Mouse (Mus musculus) urinary bladder, postnatal 36 days (tissue): ENCODE data around the gene 4930556J24Rik.
A peak's percentile ranks its signal among the peaks of the same experiment; 100 is the strongest.
"Not testable (repeated sequence)": the region's sequence is repeated elsewhere in the genome, so short reads cannot be mapped to it uniquely, and the experiment has no call there.

Source experiments
- DNase-seq, 2 experiments: peaks; one replicate each; pipeline ENCODE4 v3.0.0; 2022; ENCODE audit warnings: low spot score in 2 of 2, mixed read lengths in 1 of 2

4930556J24Rik gene

DNA sequence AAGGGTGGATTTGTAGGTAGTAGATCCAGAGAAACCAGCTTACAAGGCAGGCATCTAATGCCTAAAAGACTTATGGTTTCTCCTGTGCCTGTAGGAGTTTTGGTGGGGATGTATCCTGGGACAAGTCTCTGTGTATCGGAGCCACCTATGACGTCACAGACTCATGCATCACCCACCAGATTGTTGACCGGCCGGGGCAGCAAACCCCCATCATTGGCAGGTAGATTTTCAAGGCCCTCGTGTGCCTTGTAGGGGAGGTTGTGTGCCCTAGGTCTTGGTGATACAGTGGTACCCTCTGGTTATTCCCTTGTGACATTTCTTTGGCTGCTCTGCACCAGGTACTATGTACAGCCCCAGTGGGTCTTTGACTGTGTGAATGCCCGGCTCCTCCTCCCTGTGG lies at the start of gene 4930556J24Rik:
Gene 4930556J24Rik, minus strand, starts transcription at position 101 of the 400 bp plus-strand sequence.
- DNase-seq: no peak

DNA sequence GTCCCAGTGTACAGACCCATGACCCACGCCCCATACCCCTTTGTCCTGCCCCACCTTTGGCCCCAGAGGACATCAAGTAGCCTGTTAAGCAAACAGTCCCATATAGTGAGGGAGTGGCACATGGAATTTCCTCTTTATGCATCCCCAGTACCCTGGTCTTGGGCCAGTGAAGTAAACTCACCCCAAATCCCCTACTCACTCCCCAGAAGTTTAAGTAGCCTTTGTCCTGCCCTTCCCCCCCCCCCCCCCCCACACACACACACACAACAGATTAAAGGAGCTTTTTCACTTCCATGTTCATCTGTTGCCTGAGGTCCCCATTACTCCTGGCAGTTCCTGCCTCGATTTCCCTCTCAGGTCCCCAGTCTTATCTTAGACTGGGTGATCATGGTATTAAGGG lies 46.7 kb upstream of the 4930556J24Rik start:
- DNase-seq: no peak

DNA sequence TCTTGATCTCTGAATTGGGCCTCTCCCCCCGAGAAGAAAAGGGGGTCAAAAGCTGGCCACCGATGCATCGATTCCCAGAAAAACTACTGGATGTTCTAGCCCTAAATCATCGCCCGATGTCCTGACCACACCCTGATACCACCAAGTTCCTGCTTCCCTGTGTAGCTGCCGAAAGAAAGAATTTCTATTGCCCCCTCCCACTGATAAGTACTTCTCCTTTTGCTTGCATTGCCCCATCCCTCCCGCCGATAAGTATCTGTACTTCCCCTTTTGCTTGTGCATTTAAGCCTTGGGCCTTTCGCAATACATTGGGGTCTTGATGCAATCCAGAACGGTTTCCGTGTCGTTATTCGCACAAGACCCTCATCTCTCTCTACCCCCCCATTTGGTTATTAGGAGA lies 45.5 kb upstream of the 4930556J24Rik start:
- not testable (repeated sequence) for DNase-seq

DNA sequence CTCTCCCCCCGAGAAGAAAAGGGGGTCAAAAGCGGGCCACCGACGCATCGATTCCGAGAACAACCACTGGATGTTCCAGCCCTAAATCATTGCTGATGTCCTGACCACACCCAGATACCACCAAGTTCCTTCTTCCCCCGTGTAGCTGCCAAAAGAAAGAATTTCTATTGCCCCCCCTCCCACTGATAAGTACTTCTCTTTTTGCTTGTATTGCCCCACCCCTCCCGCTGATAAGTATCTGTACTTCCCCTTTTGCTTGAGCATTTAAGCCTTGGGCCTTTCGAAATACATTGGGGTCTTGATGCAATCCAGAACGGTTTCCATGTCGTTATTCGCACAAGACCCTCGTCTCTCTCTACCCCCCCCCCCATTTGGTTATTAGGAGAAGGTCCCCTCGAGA lies 39.2 kb upstream of the 4930556J24Rik start:
- not testable (repeated sequence) for DNase-seq

DNA sequence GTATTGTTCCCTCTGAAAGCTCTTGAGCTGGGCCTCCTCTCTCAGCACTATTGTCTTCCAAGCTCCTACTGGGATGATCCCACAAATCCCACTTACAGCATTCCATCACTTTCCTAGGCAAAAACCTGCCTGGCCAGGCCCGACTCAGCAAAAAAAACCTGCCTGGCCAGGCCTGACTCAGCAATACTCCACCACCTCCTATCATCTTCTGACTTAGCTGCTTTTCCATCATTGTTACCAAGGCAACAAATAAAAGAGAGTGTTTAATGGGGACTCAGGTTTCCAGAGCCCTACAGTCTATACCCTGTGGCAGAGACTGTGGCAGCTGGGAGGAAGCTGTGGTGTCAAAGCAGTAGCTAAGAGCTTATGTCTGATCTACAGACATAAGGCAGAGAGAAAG lies 36.0 kb upstream of the 4930556J24Rik start:
- DNase-seq: no peak

DNA sequence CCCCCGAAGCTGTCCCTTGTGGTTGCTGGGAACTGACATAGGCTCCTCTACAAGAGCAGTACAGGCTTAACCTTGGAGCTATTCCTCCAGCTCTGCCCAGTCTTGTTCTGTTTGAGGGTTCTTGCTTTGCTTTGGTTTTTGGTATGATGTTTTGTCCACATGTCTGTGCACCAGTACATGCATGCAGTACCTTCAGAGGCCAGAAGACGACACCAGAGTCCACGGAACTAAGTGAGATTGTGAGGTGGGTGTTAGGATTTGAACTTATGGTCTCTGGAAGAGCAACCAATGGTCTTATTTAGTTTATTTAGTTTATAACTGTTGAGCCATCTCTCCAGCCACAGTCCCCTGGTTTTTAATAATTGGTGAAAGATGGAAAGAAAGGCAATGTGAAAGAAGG lies 29.9 kb upstream of the 4930556J24Rik start:
- DNase-seq: no peak

DNA sequence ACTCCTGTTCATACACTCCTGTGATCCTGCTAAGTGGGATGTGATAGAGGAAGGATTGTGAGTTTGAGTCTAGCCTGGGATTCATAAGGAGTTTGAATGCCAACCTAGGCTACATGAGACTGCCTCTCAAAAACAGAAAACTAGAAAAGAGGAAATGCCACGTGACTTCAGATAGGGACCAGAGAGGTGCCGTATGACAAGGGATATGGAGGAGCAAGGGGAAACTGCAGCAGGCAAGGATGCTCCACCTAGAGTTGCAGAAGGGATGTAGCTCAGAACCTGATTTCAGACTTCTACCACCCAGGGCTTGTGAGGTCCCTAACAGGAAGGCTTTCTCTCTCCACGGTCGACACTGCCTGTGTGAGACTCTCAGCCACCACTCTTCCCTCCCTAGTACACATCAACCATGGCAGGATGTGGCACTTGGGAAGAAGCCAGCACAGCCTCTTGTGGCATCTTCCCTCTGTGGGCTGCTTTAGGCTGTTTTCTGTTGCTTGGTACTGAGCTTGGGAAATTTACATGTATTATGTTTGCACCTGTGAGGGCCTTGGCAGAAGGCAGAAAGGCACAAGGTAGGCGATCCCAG lies 28.7 kb upstream of the 4930556J24Rik start:
- no peak for DNase-seq

DNA sequence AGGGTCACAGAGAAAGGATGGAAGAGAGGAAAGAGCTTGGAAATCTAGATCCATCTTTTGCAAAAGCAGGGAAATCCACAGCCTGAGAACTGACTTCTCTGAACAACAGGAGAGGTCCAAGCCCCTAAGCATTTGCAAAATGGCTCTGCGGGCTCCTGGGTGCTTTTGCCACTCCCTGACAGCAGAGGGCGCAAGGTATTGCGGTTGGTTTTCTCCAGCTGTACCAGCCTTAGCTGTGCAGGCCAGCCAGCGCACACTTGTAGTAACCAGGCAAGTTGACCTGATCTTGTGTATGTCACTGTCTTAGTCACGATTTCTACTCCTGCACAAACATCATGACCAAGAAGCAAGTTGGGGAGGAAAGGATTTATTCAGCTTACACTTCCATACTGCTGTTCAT lies 25.0 kb upstream of the 4930556J24Rik start:
- DNase-seq: peak; percentile 41 to 58

DNA sequence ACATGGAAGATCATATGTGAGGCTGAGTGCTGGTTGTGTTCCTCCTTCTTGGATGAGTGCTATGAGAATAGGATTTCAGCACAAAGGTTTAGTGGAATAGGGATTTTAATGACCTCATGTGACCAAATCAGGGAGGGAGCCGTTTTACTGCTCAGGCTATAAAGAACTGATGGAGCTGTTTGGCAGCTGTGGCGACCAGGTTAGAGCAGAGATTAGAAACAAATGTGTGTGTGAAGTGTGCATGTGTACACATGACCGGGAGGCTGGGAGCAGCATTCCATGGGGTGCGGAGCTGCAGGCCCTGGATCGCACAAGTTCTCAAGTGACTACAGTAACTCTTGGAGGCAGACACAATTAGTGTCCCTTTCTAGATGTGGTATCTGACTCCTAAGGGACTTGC lies 23.0 kb upstream of the 4930556J24Rik start:
- no peak for DNase-seq

DNA sequence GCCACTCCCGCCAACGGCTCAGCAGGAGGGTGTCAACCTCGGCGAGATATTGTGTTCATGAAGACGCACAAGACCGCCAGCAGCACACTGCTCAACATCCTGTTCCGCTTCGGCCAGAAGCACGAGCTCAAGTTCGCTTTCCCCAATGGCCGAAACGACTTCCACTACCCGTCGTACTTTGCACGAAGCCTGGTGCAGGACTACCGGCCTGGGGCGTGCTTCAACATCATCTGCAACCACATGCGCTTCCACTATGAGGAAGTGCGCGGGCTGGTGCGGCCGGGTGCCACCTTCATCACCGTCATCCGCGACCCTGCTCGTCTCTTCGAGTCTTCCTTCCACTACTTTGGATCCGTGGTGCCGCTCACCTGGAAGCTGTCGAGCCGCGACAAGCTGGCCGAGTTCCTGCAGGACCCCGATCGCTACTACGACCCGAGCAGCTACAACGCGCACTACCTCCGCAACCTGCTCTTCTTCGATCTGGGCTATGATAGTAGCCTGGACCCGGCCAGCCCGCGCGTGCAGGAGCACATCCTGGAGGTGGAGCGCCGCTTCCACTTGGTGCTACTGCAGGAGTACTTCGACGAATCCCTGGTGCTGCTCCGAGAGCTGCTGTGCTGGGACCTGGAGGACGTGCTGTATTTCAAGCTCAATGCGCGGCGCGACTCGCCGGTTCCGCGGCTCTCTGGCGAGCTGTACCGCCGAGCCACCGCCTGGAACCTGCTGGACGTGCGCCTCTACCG lies 21.6 kb upstream of the 4930556J24Rik start:
- no peak for DNase-seq

DNA sequence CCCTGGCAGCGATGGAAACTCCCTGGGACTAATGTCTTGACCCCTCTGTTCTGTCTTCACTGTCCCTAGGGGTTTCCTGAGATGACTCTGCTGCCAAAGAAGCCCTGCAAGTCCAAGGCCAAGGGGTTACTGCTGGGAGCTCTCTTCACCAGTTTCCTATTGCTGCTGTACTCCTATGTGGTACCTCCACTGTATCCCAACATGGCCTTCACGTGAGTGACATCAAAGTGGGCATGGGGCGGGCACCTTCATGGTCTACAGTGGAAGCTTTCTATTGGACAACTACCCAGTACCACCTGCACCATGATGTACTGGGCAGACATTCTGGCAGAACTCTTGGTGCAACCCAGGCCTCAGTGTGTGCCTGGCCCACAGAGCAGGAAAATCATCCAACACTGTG lies 20.3 kb upstream of the 4930556J24Rik start:
- DNase-seq: no peak

DNA sequence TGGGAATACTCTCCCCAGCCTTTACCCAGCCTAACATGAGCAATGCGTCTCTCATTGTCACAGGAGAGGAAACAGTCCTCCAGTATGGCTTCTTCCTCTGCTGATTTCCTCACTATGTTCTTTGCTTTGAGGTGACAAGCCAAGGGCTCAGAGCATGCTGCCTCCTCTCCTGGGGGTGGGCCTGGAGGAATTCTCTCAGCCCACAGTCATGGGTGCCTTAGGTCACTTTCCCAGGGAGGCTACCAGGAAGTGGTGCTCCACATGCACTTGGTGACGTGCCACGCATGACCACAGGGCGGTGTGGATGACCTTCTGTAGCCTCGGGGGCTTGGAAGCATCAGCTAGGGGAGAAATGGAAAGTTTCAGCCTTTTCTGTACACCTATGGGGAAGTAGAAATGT lies 18.9 kb upstream of the 4930556J24Rik start:
- no peak for DNase-seq

DNA sequence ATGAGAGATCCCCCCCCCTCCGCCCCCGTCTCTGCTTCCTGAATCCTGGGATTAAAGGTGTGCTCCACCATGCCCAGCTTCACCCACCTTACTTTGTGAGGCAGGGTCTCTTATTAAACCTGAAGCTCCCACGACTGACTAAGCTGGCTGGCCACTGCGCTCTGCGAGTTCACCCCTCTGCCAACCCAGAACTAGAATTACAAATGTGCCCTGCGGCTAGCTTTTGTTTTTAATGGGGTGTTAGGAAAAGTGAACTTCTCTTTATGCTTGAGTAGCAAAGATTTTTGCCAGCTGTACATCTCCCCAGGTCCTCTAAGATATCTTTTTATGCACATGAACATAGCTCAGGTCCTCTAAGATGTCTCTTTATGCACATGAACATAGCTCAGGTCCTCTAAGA lies 17.3 kb upstream of the 4930556J24Rik start:
- DNase-seq: no peak

DNA sequence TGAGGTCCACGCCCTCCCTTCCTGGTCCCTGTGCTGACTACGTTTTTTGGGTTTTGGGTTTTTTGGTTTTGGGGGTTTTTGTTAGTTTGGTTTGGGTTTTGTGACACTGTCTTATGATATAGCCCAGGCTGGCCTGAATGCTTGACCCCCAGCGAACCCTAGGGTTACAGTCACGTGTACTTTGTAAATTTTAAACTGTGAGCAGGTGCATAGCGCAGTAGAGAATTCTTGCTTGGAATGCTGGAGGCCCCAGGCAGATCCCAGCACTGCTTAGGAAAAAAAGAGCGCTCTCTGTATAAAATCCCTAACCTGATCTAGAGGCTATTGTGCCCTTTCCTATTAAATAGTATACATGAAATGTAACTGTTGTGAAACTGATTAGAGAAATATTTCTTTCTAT lies 16.6 kb upstream of the 4930556J24Rik start:
- no peak for DNase-seq

DNA sequence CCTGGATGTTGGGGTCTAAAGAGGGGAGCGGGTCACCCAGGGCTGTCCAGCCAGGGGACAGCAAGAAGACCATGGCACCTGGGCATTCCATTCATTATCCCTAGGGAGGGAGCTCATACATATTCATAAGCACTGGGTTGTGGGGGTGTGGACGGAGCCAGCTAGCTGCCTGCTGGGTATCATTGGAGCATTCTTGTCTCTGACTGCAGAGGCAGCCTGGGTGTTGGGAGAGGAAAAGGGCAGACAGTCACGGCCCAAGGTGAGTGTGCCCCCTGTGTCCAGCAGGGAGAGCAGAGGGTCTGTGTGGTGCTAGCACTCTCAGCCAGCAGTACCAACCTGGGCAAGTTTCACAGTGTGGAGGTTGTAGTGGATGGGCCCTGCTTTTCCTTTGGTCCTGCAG lies 13.2 kb upstream of the 4930556J24Rik start:
- no peak for DNase-seq

DNA sequence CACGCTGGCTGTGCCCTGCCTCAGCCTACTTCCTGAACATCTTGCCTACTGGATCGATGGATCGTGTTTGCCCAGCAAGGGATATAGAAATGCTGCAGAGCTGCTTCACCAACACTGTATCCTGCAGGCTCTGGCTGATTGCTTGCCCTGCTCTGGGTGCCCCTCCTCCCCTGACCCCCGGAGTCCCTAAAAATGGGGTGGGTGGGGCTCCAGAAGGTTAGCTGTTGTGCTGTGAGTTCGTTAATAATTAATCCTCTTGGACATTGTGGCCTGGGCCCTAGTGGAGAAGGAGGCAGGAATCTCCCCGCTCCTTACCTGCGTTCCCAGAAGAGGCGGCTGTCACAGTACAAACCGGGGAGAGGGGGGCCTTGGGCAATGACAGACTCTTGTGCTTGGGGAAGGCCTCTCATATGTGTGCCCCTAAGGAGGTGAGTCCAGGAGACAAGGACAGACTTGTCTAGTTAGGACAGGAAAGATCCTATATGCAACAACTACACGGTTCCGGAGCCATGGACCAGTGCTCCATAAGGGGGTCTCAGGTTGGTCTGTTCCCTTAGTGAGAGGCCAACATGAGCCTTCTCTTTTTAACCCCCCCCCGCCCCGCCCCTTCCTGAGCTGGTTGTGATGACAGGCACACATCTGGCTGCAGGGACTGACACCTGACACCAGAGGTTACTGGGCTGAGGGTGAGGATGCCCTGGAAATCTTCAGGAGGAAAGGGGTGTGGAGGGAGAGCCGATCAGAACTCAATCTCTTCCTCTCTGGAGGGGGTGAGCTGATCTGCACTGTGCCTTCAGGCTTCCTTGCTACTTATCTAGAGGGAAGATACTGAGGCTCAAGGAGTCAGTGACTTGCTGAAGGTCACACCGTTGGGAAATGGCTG lies 7.5 kb upstream of the 4930556J24Rik start:
- no peak for DNase-seq

DNA sequence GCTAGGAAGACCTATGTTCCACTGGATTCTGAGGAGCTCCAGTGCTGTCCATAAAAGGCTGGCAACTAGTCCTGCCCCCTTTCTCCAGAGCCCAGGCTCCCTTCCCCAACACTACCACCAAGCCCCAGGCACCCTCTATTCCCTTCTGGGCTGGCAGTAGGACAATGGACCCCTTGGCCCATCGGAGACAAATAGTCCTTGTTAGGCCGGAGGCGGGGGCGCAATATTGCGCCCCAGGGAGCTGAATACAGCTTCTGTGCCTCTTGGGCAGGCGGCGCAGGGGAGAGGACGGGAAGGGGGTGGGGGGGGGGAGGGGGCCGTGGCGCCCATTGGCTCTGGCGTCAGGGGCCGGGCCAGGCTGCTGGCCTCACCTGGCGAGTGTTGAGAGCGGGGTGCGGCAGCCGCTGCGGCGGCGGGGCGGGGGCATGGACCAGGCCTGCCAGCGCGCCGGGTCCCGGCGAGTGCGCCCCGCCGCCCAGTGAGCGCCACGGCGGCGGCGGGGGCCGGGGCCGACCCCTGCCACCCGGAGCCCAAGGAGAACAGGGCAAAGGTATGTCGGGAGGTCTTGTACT lies 6.8 kb upstream of the 4930556J24Rik start, which contains the start of gene Gal3st1:
Gene Gal3st1, plus strand, starts transcription at position 346 of the 572 bp plus-strand sequence.
- no peak for DNase-seq

DNA sequence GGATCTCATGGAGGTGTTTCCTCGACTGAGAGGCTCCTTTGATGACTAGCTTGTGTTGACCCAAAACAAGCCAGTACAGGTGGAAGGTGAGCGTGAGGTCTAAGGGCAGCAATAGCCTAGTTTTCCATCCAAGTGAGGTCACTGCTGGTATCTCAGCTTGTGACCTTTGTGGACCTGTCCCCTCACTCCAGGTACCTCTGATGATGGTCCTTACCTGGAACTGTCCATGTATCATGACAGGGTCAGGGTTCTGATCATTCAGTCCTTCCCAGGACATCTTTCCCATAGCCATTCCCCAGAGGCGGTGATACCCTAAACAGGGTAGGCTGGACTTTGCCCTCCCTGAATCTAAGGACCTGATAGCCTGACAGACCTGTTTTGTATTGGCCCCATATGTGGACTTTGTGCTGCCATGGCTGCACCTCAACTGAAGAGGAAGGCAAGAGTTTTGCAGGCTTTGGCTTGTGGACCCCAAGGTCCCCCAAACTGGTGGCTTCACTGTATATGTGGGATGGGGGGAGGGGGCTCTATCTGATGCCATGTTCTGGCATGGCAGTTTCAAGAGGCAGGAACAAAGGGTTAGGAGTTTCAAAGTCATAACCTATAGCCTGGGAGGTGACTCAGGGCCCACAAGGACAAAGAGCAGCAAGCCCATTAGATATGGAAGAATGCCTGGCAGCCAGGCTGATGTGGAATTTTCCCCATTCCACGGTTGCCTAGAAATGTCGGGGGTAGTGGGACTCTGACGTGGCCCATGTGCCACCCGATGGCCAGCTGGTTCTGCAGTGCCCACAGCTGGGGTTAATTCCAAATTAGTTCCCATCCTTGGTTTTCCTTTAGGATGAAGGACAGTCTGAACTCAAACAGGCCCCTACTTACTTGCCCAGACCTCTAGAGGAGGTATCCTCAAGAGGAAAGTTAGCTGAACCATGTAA lies 6.0 kb upstream of the 4930556J24Rik start:
- DNase-seq: no peak

DNA sequence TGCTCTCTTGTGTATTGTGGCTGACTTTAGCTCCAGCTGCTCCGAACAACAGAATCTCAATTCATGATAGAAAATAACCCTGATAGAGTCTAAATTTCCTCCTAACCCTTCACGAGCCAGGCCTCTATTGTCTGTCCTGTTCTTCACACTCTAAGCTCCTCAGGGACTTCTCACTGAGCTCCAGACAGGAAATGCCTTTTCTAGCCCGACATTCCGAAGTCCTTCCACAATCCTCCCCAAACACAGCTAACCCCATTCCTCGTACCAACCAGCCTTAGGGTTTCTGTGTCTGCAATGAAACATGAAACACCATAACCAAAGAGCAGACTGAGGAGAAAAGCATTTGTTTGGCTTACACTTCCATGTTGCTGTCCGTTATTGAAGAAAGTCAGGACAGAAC lies 5.0 kb upstream of the 4930556J24Rik start:
- no peak for DNase-seq

DNA sequence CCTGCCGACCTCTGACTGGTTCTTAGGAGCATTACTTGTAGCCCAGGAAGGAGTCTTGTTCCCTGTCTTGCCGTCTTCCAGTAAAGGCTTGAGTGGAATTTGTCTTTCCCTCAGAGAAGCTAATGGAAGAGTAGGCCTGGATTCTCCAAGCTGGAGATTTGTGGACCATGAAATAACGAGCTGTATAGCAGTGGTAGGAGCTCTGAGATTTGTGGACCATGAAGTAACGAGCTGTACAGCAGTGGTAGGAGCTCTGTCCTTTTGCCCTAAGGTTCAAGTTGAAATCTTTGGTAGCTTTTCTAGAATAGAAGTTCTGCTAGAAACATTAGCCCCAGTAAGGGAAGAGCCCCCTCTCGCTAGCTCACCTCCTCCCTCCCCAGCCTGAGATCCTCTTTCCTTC lies 1.8 kb upstream of the 4930556J24Rik start:
- DNase-seq: no peak

DNA sequence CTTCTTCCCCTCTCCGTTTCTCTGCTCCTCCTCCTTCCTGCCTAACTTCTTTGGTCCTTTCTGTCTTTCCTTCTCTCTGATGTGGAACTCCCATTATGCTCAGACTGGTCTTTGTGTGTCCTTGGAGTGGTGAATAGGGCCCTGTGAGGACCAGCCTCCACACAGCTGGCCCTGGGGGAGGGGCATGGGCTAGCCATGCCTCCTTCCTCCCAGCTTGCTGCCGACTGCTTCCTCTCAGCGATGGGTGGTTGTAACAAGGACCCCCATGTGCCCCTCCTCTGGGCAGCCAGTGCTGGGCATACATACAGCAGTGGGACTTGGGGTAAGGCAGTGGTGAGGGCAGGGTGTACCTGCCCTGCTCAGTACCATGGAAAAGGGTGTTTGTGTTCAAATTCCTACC lies 2.3 kb downstream of the 4930556J24Rik start:
- no peak for DNase-seq
